Mouse (Mus musculus) cerebellum, postnatal 36 days (tissue): Measurements from ENCODE around the gene Otud7b.

ENCODE experiments used
- DNase-seq, 2 experiments: peaks; one replicate each; pipeline ENCODE4 v3.0.0; 2021 to 2022; ENCODE audit warnings: mixed read lengths in 2 of 2

The Otud7b gene

DNA sequence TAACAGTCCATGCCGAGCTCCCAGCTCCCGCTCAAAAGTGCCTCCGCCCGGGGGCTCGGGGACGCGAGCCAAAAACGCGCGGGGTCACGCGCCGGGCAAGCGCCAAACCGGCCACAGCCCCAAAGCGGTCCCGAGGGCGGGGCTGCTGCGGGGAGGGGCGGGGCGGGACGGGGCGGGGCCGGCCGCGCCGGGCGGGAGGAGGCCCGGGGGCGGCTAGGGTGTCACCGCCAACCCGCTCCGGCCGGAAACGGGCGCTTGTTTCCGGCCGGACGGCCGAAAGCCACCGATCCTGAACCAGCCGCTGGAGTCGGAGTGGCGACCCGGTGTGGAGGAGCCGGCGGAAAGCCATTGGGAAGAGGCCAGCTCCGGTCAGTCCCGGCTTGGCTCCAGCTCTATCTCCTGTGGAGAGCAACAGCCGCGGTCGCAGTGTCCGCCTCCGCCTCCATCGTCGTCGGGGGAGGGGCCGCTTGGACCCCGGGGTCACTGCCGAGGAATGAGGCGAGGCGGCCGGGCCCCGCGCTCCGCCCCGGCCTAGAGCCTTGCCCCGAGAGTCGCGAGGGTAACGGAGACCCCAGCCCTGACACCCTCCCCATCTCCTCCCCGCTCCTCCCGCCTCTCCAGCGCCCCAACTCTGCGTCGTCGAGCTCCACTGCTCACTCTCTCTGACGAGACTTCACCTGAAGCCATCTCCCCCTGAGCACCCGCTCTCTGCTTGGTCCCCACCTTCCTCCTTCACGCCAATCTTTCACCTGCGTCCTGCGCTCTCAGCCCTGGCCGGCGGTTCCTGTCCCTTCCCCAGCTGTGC, at the start of gene Otud7b:
Otud7b (plus strand) TSS at position 267 of the 805 bp plus-strand sequence.
- DNase-seq, result peak; percentile 81 to 82

DNA sequence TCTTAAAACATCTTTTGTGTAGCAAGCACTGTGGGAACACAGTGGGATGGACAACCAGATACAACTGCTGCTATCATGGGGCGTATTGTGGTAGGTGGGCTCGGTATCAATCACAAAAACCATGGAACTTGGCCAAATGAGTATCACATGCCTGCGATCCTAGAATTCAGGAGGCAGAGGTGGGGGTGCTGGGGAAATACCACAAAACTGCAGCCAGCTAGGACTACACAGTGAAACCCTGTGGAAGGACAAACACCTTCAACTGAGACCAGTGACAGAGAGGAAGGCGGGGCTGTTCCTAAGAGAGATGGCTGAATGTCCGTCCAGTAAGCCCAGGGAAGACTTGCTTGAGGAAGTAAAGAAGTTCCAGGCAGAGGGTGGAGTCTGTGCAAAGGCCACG, 49.0 kb upstream of the Otud7b start:
- DNase-seq, result no peak

DNA sequence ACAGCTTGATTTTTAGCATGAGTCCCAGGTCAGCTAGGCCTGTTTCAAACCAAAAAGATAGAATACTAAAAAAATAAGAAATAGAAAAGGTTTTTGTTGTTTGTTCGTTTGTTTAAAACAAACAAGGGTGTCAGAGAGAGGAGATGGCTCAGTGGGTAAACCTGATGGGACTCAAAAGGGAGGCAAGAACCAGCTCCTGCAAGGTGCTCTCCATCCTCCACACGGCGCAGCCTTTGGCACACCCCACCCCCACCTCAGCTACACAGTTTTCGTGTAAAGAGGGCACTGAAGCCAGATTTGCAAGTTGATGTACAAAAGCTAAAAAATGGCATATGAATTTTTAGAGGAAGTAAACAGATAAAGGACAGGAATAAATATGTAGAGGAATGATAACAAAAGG, 48.3 kb upstream of the Otud7b start:
- no peak for DNase-seq

DNA sequence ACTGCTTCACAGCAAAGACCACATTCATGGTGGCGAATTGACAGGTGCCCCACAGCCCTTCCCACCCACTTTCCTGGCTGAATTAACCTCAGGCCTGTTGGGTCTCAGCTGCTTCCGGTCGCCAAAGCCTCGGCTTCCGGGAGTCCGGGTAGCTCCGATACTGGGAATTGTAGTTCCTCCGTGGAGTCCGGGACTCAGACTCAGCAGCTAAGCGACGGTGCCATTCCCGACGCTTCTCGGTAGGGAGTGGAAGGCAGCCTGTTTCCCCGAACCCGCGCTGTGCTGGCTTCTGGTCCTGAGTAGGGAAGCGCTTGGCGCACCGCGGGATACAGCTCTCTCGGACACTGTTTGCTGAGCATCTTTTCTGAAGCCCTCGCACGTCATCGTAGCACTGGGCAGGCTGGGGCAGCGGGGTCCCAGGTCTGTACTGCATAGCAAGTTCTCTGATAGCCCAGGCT, 46.6 kb upstream of the Otud7b start:
- DNase-seq, result peak; percentile 90 to 93

DNA sequence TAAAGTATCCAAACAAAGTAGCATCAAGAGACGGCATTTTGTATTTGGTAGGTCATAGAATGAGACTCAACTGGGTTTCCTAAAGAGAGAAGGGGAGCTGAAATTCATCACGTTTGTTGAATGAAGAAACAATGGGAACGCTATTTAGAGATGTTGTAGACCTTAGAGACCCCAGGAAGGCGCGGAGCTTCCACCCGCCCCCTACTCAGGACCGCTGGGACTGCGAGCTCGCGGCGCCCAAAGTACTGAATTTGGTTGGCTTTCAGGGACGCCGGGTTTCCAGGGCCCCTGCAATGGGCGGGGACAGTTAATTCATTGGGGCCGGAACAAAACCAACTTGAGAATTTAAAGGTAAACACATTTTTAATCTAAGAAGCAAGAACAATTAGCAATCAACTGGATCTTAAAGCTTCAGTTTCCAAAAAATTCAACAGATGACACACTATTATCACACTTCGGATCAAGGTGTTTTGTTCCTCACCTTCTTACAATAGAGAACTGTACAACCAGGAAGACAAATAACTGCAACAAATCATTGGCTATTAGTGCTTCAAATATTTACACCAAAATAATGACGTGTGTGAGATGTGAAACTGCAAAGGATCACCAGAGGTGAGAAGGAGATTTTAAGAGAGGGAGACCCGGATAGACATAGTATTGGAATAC, 46.0 kb upstream of the Otud7b start, which contains the start of gene Vps45:
Vps45 (minus strand) TSS at position 236 of the 666 bp plus-strand sequence.
- DNase-seq, result peak; percentile 78 to 80

DNA sequence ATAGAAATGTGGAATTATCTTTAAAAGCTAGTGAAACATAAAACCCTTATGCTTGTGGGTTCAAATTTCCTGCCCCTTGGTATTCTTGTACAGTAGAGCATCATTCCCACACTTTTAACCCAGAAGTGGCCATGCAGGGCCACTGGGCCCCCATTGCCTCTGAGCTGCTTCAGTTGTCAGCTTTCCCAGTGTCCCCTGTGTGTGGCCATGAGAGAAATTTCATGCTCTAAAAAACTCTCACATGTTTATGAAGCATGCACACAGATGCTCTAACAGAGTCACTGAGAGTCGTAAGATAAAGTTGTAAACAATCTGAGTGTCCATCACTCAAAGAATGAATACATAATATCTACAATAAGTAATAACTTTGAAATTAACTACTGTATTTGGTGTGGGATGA, 44.2 kb upstream of the Otud7b start:
- DNase-seq, result no peak

DNA sequence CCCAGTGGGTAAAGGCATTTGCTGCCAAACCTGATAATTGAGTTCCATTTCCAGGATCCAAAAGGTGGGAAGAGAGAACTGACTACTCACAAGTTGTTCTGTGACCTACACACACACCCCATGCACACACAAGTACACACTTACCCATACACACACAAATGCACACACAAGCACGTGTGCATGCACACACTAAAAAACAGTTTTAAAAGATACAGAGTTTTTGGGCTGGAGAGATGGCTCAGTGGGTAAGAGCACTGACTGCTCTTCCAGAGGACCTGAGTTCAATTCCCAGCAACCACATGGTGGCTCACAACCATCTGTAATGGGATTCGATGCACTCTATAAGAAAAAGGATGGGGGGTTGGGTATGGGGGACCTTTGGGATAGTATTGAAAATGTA, 41.0 kb upstream of the Otud7b start:
- no peak for DNase-seq

DNA sequence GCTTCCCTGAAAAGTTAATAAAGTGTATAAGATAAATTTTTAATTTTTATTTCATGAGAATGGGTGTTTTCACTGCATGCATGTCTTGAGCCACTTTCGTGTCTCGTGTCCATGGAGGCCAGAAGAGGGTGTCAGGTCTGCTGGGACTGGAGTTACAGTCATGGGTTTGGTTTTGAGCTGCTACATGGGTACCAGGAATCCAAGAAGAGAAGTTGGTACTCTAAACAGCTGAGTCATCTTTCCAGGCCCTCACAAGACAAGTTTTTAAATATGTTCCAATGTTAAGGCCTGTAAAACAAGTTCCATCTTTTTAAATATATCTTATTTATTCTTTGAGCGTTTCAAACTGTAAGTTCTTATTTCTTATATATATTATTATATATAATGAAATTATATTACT, 40.1 kb upstream of the Otud7b start:
- no peak for DNase-seq

DNA sequence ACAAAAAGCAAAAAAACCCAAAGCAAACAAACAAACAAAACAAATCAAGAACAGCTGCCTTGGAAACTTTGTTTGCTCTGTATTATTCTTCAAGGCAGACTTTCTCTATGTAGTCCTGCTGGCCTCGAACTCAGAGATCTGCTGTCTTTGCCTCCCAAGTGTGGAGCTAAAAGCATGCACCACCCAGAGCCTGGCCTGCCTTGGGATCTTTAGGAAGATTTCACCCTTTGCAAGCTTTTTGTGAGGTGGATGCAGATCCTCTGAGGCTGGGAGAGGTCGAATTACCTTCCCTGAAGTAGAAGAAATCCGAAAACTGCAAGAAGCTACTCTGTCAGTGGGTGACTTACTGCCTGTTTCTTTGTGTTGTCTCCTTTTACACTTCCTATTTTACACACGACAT, 39.2 kb upstream of the Otud7b start:
- no peak for DNase-seq

DNA sequence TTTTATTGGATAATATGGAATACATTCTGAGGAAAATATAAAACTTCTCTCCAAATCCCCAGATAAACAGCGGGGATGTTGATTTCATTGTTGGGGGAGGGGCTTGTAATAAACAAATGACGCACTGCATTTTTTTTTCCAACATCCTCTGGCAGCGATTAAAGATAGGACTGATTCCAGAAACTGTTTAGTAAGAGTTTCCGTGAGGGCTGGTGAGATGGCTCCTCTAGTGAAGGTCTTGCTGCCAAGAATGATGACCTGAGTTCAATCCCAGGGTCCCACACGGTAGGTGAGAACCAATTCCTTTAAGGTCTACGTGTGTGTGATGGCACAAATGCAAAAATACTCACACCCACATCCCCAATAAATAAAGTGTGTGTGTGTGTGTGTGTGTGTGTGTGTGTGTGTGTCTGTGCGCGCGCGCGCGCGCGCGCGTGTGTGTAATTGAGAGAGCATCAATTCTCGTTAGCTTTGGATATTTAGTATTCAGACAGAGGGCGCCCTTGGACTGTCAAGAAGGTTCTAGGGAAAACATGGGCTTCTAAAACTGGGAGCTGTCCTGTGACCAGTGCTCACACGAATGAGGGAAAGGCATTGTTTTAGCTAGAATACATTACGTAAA, 38.5 kb upstream of the Otud7b start:
- peak; percentile 54 to 76 for DNase-seq

DNA sequence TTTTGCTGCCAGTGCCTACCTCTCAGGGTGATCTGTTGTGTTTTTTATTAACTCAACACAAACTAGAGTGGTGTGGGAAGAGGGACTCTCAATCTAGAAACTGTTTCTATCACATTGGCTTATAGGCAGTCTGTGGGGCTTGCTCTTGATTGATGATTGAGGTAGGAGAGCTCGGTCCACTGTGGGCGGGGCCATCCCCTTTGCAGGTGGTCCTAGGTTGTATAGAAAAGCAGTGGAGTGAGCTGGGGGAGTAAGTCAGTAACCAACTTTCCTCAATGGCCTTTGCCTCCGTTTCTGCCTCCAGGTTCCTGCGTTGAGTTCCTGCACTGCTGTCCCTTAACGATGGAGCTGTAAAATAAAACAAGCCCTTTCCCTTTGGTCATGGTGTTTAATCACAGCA, 37.6 kb upstream of the Otud7b start:
- no peak for DNase-seq

DNA sequence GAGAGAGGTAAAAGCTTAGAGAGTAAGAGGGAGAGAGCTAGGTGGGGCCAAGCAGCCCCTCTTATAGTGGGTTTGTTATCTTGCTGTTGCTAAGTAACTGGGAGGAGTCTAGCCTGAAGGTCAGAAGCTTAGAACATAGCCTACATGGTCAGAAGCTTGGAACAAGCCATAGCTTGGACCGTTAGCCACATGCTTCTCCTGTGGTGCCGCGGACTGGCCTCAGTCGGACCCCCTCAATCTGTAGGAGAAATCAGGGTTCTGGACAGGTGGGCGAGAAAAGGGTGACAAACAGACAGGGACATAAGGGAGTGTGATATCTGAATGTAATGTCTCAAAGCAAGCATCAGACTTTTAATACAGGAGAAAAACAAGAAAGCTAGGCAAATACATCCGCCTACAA, 35.3 kb upstream of the Otud7b start:
- DNase-seq, result no peak

DNA sequence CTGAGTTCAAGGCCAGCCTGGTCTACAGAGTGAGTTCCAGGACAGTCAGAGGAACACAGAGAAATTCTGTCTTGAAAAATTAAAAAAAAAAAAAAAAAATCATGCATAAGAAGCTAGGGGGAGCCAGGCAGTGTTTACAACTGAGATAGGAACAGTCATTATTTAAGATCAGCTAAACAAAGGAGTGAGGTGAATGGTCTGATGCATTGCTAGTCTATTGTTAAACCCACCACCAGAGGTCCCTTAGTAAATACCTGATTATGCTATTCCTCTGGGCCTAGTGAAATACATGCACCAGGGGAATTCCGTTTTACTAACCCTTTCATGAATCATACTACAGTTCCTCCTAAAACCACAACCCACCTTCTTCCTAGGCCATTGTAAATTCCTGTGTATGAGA, 34.8 kb upstream of the Otud7b start:
- no peak for DNase-seq

DNA sequence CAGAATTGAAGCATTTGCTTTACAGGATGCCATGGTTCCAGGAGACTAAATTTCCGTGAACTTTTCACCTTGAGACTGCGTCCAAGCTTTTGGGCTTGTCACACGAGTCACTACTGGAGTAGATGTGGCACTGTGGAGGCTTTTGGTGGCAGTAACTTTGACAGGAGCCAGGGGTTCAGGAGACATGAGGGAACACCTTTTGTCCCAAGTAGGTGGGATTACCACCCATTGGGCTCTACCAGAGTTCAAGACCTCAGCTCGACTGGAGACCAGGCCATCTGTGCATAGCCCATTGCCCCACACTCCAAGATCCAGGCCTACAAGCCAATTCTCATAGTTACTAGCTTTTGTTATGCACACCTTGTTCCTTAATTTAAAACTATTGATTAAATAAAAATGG, 34.1 kb upstream of the Otud7b start:
- no peak for DNase-seq

DNA sequence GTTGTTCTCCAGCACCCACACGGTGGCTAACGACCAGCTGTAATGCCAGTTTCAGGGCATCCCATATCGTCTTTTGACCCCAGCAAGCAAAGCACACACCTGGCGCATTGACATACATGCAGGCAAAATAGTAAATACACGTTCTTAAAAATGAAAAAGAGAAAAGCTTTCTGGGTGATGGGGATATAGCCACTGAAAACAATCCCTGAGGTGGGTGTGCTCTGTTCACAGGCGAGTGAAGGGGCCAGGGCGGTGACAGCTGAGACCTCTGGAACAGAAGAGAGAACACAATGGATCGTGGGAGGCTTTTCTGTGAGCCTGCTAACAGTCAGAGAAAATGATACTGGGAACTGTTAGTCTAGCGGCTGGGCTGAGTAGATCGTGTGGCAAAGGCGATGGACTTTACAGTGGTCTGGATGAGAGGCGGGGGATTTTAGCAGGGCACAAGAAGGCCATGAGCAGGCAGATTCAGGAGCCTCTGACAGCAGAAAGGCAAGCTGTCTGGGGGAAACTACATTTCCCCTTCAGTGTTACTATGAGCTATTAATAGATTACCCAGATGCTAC, 31.3 kb upstream of the Otud7b start:
- DNase-seq, result no peak

DNA sequence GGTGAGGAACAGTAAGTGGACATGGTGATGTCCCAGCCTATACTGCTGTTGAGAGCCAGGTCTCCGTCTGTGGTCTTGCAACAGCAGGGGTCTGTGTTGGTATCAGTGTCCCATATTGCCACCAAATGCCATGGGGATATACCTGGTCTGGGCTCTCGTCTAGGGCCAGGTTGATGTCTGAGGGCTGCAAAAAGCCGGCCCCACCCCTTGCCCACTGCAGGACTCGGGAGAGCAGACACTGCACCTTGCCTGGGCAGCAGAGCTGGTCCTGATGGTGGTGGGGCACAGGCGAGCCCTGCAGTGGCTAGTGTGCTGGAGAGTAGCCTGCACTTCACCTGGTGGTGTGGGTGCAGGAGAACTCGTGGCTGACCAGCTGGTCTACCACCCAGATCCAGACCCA, 26.3 kb upstream of the Otud7b start:
- no peak for DNase-seq

DNA sequence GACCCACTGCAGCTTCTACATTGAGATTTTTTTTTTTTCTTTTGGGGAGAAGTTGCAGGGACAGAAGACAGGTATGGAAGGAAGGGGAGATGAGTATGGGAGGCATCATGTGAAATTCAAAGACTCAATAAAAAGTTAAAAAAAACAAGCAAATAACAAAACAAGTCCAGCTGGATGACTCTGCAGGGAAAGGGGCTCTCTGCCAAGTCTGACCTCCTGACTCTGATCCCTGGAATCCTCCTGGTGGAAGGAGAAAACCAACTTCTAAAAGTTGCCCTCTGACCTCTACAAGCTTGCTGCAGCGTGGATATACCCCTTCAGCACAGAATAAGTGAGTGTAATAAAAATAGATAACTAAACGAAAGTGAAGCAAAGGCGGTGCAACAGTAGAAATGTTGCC, 25.6 kb upstream of the Otud7b start:
- no peak for DNase-seq

DNA sequence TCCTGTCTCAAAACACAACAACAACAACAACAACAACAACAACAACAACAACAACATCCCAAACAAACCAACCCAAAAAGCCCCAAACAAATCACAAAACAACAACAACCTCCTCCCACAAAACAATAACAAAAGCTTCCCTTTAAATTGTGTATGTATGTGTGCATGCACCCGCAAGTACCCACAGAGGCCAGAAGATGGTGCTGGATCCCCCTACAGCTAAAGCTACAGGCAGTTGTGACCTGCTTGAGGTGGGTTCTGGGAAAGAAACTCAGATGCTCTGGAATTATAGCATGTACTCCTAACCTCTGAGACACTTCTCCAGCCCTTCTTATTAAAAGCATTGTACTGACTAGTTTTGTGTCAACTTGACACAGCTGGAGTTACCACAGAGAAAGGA, 23.3 kb upstream of the Otud7b start:
- DNase-seq, result no peak

DNA sequence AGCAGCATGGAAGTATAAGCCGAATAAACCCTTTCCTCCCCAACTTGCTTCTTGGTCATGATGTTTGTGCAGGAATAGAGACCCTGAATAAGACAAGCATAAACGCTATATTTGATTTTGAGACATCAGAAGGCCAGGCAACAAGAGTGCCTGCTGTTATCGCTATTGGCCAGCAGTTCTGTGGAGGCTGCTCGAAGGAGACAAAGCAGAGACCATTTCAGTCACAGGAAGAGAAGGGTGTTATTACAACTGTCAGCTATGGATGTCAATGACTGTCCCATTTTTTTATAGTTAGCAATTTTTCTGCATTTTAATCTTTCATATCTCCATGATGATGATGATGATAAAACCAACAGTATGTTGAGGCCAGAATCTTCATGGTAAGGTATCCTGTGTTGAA, 22.7 kb upstream of the Otud7b start:
- DNase-seq, result no peak

DNA sequence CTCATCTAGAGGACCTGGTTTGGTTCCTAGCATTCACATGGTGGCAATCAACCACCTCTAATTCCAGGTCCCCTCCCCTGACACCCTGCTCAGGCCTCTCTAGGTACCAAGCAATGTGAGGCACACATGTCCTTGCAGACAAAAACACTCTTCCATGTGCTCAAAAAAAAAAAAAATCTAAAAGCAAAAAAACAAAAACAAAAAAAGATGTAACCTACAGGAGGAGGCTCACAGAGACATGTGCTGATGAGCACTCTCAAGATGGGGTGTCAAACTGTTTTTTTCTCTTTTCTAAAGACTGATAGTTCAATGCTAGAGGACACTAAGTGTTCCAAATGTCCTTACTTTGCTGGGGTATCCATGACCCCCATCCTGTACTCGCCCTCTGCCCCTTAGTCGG, 22.2 kb upstream of the Otud7b start:
- no peak for DNase-seq

DNA sequence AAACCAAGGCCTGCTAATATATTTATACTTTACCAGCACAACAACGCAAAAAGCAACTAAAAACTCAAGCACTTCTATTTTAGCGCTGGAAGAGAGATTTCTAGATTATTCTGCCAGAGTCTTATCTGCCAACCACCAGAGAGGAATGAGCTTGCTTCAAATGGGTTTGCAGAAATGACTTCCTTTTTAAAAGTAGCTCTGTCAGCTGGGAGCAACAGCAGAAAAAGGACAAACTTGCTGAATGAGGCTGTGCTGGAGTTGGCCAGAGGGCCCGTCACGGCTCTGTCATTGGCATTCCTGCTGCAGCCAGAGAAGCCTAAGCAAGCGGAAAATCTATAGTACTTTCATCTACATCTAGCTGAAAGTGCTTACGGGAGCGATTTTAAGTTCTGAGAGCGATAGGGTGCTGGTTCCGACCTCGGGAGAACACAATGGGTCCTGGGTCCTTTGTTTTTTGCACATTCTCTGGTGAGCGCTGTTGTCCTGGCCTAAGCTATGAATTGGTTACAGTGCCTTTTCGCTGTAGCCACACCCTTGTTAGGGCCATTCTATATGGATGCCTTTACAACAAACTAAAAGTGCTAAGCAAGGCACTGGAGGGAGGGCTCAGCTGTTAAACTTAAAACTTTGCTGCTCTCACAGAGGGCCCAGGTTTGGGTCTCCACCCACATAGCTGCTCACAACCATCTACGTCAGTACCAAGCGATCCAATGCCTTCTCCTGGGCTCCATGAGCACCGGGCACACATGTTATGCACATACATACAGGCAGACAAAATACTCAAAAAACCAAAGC, 21.4 kb upstream of the Otud7b start:
- DNase-seq, result no peak

DNA sequence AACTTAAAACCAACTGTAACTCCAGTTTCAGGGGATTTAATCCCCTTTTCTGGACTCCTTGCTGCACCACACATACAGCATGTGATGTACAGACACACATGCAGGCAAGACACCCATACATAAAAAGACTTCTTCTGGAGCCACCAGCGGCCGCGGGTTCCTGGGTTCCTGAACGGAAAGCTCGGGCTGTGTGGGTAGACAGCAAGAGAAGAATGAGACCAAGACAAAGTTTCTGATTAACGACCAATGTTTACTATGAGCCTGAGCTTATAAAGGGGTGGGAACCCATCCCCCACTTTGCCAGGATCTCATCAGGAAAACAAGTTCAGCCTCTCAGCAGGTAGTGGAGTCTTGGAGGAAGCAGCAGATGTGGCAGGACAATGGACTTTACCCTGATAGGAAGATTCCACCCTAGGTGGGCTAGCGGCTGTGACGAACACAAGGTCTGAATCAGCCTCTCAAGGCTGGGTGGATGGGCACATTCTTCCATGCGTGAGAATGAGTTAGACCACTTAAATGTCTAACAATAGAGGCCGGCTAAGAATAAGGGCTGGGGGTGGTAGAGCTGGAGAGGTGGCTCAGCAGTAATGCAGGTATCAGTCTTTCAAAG, 20.1 kb upstream of the Otud7b start:
- no peak for DNase-seq
